Mouse (Mus musculus) spleen, adult 2 months (tissue): Measurements from ENCODE around the gene Dip2c.

Experiments
- CTCF ChIP-seq: fragments of 200-500 bp; IDR thresholded peaks from 2 replicates; pipeline ENCODE4 v1.5.1; 2011; ENCODE audit warnings: mild to moderate bottlenecking, inconsistent platforms; ENCODE audit not compliant: insufficient read depth, insufficient read length, insufficient replicate concordance; ENCODE audit errors: extremely low read depth
- POLR2A ChIP-seq: fragments of 200-500 bp; IDR thresholded peaks from 2 replicates; pipeline ENCODE4 v1.6.1; 2011; ENCODE audit warnings: low read depth, low read length, inconsistent platforms

GRCm38 (mm10) chr13:9611229-9611628 lies 334.9 kb downstream of the Dip2c start:
- no peak for TF ChIP-seq POLR2A
- TF ChIP-seq CTCF: no peak
